Mouse (Mus musculus) lung, postnatal 14 days (tissue): ENCODE measurements around the gene Ltbp1.

ENCODE experiments used
- DNase-seq: peaks from one replicate; pipeline ENCODE4 v3.0.0; 2021

Ltbp1 gene

GRCm38 (mm10) chr17:75069232-75069631, 63.9 kb downstream of the Ltbp1 start:
- no peak for DNase-seq

- DNase-seq = no peak
Observed at GRCm38 (mm10) chr17:75071174-75071573, 65.8 kb downstream of the Ltbp1 start.

- DNase-seq = no peak
Observed at GRCm38 (mm10) chr17:75071749-75072148, 66.4 kb downstream of the Ltbp1 start.

DNA sequence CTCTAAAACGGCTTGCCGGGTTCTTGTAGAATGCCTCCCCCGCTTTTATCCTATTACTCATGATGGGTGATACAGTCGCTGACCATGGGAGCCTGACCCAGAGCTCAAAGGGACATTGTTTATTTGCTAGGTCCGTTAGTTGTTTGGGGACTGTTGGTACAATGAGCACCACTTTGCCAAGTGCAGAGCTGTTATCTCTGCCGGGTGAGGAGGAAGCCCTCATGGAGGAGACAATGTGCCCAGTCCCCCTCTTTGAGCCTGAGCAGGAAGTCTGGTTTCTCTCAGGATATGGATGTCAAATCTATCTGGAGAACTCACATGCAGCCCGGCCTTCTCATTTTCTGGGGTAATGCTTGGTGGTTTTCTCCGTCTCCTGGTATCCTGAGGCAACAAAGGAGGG, 68.5 kb downstream of the Ltbp1 start:
- DNase-seq = peak; percentile 33

DNA sequence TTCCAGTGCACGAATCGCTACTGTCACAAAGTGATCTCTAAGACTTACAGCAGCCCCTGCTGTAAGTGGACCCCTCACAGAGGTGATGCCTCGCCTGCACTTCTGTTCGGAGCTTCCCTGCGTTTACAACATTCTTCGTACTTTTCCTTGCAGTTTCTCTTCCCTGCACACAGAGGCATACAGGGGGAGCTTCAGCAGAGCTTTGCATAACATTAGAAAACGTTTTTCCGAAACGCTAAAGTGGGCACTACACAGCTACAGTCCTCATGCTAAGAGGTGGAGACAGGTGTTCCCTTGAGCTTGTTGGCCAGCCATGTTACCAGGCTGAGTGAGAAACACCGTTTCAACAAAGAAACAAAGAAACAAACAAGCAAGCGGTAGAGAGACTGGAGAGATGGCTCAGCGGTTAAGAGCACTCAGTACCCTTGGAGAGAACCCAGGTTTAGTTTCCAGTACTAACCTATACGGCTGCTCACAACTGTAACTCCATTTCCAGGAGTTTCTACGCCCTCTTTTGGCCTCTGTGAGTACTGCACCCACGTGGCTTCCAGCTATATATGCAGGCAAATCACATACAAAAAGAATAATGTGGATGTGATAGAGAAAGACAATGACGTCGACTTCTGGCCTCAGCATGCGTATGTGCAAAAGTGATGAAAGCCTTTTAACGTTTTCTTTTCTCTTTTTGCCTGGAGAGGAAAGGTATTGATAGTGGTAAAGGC, 69.8 kb downstream of the Ltbp1 start:
- peak; percentile 68 for DNase-seq

DNA sequence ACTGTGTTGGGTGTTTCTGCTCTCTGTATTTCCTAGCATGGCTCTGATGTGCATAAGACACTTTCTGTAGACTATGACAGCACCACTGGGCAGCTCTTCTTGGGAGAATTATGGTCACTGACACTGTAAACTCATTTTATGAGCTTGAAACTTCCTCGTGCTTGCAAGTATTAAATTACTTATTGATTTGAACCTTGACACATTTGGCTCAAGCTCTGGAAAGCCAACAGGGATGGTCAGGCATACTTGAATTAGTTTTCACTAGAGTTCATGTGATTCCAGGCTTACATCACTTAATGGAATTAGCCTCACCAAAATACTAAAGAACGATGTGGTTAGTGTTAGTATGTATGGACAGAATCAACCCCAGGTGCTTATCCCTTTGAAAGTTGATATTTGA, 76.0 kb downstream of the Ltbp1 start:
- no peak for DNase-seq

- DNase-seq = no peak
Observed at GRCm38 (mm10) chr17:75082449-75082848, 77.1 kb downstream of the Ltbp1 start.

DNA sequence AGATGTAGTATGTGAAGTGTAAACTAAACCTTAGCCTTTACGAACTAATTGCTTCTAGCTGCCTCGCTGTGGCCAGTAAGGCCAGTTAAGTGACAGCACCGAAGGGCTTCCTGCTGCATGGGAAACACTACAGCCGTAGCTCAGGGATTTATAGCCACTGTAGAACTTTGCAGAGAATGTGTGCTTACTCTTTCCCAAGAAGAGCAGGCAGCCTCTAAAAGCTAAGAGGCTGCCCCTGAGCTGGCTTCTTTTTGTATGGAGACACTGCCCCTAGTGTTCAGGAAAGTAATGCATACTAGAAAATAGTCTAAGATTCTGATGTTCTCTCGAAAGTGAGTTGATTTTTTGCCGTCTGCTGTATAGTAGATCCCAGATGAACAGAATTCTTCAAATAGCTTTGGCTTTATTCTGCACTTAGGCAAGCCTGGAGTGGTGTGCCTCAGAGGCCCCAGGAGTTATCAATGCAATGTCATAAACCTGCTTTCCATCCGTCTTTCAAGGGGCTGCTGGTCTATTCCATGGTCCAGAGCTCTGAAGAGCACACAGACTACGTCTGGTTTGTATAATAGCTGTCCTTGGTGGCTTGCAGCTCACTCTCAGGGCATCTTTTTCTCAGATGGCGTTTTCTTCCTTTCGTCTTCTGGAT, 82.1 kb downstream of the Ltbp1 start:
- DNase-seq = peak; percentile 43

DNA sequence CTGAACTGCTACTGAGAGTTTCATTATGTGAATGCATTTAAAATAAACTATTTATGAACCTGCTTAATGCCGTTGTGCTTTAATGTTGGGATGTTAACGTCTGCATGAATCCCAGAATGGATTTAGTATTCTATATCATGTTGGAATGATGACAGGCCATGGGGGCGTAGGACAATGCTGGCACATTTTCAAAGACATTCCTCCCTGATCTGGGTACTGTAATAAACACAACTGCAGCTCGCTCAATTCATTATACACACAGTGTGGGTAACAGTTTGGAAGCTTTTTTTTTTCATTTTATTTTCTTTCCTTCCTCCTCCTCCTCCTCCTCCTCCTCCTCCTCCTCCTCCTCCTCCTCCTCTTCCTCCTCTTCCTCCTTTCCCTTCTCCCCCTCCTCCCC, 82.9 kb downstream of the Ltbp1 start:
- no peak for DNase-seq

DNA sequence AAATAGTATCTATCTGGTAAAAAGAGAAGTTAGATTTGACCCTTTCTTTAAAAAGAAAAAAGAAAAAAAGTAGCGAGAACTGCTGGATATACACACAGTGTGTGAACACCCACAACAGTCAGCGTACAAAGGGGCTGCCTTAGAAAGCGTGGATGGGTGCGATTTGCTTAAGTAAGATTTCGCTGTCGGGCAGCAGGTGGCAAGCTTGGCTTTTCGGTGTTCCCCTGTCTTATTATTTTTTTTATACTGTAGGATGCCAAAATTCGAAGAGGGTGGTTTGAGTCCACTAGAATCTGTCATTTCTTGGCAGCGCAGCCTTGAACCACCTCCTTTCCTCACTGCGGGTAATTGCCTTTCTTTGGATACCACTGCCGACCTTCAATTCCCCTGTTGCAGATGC, 83.4 kb downstream of the Ltbp1 start:
- DNase-seq = peak; percentile 22

DNA sequence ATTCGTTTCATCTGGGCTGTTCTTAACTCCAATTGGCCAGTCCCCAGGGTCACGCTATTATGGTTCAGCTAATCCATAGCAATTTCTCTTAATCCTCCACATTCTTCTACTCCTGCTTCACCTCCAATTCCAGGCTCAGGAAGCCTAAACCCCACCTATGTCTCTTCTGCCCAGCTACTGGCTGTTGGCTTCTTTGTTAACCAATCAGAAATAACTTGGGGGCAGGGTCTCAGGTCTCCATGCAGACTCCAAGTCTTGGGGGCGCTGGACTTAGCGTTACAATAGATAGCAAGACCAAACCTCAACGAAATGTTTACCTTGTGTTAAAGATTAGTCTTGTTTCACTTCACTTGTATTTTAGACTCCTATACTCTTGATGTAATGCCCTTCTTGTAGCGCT, 85.2 kb downstream of the Ltbp1 start:
- DNase-seq = no peak

- DNase-seq = no peak
Observed at GRCm38 (mm10) chr17:75093563-75093962, 88.2 kb downstream of the Ltbp1 start.

DNA sequence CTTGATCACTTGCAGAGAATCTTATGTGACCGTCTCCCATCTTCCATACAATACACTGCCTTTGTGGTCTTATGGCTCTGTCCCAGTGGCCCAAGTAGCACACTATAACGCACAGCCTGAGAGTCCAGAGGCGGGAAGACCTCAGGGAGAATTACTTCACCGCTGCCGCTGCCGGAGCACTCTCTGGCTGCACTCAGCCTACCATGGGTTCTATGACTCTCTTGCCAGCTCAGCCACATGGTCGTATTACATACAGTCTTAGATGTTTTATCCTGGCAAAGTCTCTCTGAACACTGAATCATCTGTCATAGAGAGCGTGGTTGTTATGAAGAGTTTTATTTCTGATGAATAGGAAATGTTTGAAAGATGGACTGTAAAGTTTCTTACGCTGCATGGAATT, 89.2 kb downstream of the Ltbp1 start:
- DNase-seq = no peak

- no peak for DNase-seq
Observed at GRCm38 (mm10) chr17:75096727-75097126, 91.4 kb downstream of the Ltbp1 start.

DNA sequence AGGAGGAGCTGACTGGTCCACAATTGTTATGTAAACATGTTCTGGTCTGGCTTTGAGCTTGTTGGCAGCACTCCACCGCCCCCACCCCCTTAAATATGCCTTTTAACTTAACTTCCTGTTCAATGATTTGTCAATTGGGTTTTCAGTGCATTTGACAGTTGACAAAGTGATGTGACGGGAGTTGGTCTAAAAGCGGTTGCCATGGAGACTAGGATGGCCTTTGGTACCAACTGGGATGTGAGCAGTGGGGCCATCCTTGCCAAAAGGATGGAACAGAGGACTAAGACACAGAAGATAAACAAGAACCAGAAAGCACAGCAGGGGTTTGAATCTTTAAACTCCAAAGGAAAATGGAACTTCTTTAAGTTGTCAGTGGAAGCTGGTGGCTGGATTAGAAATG, 92.0 kb downstream of the Ltbp1 start:
- DNase-seq = no peak

- DNase-seq = no peak
Observed at GRCm38 (mm10) chr17:75101215-75101614, 95.8 kb downstream of the Ltbp1 start.

- no peak for DNase-seq
Observed at GRCm38 (mm10) chr17:75101994-75102393, 96.6 kb downstream of the Ltbp1 start.

GRCm38 (mm10) chr17:75107412-75107811, 102.0 kb downstream of the Ltbp1 start:
- DNase-seq = no peak

DNA sequence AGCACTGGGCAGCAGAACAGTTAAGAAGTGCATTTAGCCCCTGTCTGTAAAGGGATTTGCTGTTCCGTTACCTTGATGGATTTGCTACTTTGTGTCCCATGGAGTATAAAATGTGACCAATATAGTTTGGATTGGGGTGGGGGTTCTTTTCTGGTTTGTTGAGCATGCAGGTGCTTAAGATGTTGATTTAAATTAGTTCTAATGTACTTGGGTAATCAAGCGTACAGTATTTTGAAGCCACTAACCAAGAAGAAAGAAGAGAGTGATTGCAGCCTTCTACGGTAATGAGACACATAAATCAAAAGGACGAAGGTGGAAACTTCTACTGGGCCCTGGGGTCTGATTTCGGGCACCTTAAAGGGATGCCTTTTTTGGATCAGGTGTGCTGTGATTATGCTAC, 102.5 kb downstream of the Ltbp1 start:
- DNase-seq = no peak

GRCm38 (mm10) chr17:75109081-75109716, 103.8 kb downstream of the Ltbp1 start:
- no peak for DNase-seq

DNA sequence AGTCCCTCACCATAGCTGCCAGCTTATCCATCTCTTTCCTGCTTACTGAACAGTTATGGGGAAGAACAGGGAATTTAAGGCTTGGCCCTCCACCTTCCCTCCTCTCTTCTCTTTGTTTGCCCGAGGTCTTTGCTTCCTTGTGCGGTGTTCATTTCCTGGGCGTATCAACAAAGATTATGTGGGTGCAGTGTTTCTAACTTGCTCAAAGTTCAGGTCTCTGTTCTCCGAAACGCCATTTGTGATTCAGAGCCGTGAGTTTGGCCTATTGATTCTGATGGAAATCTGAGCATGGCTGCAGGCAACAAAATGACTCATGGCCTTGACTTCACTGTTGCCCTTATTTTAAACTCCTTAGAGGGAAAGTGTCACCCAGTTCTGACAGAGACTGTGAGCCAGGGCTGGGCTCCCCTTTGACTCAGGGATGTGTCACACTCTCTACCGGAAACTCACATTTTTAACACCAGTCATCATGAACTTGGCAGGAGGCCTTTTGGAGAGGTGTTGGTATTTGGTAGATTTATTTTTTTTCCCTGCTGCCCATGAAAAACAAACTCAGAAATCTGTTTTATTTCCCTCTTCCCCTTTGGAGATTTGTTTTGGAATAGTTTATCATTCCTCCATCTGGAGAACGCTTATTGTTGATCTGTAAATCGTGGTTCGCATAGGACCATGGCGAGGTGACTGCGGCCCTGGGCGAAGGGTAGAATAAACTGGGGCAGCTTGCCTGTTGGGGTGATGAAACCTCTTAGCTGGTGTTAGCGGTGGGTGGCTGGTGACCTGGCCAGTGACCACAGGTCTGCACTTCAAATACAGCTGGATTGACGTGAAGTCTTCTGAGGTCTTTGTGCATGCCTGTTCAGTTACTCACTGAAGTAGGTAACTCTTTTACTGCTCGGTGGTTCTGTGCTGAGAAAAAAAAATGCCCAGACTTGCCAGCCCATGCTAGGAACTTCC, 105.2 kb downstream of the Ltbp1 start:
- peak; percentile 36 for DNase-seq

- DNase-seq = no peak
Observed at GRCm38 (mm10) chr17:75115594-75115993, 110.2 kb downstream of the Ltbp1 start.

DNA sequence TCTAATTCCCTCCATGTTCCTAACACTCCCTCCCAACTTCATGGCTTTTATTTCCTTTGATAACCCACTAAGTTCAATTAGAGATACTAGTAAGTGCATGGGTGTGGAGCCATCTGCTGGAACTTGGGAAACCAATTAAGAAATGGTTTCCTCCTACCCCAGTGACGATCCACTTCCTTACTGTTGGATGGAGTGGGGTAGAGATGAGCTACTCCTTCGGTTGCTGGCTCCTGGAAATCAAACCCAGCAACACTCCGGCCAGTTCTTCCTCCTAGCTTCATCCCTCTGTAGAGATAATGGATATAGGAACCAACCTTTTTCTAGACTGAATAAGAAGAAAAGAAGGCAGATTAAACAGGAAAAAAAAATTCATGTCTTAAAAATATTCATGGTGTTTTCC, 113.5 kb downstream of the Ltbp1 start:
- DNase-seq = no peak
